Mouse (Mus musculus) MEL (cell line): Measurements from ENCODE around the gene Slc38a2. TPM values are rescaled to one million over a fixed set of nuclear protein-coding genes. Genes with fewer than 3 reads are reported as not detected.

Experiments used
- DNase-seq: peaks from one replicate; pipeline ENCODE4 v3.0.0; 2011; ENCODE audit warnings: low read depth, low spot score
- H3K27ac ChIP-seq: 2 replicates; pipeline ENCODE4 v1.5.1; 2012; ENCODE audit warnings: low read depth, mild to moderate bottlenecking, control low read depth, low read length, moderate library complexity; ENCODE audit not compliant: control insufficient read depth
- H3K27me3 ChIP-seq, 2 experiments: fragments of 150-350 bp in 1 of 2; sonication (generic) in 1 of 2; 2 replicates each; pipeline ENCODE4 v1.6.1; 2012; ENCODE audit warnings: low read length in 2 of 2, mild to moderate bottlenecking in 2 of 2, improper control_type of control experiment in 1 of 2, moderate library complexity in 1 of 2; ENCODE audit not compliant: insufficient read depth in 2 of 2, control insufficient read depth in 1 of 2
- H3K36me3 ChIP-seq, 2 experiments: 2 replicates each; pipeline ENCODE4 v1.6.1; 2012 to 2014; ENCODE audit warnings: low read length in 2 of 2, improper control_type of control experiment in 1 of 2, inconsistent platforms in 1 of 2, mild to moderate bottlenecking in 1 of 2; ENCODE audit not compliant: insufficient read depth in 2 of 2, control insufficient read depth in 1 of 2
- H3K4me1 ChIP-seq, 2 experiments: fragments of 150-350 bp in 1 of 2; sonication (generic) in 1 of 2; 2 replicates each; pipeline ENCODE4 v1.6.1; 2012; ENCODE audit warnings: low read length in 2 of 2, improper control_type of control experiment in 1 of 2, mild to moderate bottlenecking in 1 of 2; ENCODE audit not compliant: insufficient read depth in 2 of 2, control insufficient read depth in 1 of 2
- H3K4me3 ChIP-seq, 2 experiments: fragments of 150-350 bp in 1 of 2; sonication (generic) in 1 of 2; 2 replicates each; pipeline ENCODE4 v1.5.1; 2012; ENCODE audit warnings: low read depth in 2 of 2, low read length in 2 of 2, mild to moderate bottlenecking in 2 of 2, moderate library complexity in 2 of 2, control low read depth in 1 of 2, improper control_type of control experiment in 1 of 2; ENCODE audit not compliant: control insufficient read depth in 1 of 2, insufficient read depth in 1 of 2
- H3K79me2 ChIP-seq: 2 replicates; pipeline ENCODE4 v1.6.1; 2012; ENCODE audit warnings: mild to moderate bottlenecking, low read length, moderate library complexity; ENCODE audit not compliant: control insufficient read depth, poor library complexity, insufficient read depth
- H3K9ac ChIP-seq: 2 replicates; pipeline ENCODE4 v1.6.1; 2012; ENCODE audit warnings: low read depth, mild to moderate bottlenecking, control low read depth, low read length, moderate library complexity; ENCODE audit not compliant: control insufficient read depth, poor library complexity, severe bottlenecking
- H3K9me3 ChIP-seq: fragments of 150-350 bp; sonication (generic); replicated peaks from 2 replicates; pipeline ENCODE4 v1.6.1; 2012; ENCODE audit warnings: mild to moderate bottlenecking, low read length, improper control_type of control experiment, moderate library complexity; ENCODE audit not compliant: insufficient read depth
- BHLHE40 ChIP-seq: IDR thresholded peaks from 2 replicates; pipeline ENCODE4 v1.6.1; 2012; ENCODE audit warnings: low read depth, mild to moderate bottlenecking, inconsistent platforms, low read length, improper control_type of control experiment, borderline replicate concordance
- CHD1 ChIP-seq: IDR thresholded peaks from 2 replicates; pipeline ENCODE4 v1.6.1; 2012; ENCODE audit warnings: low read depth, mild to moderate bottlenecking, inconsistent platforms, low read length, improper control_type of control experiment
- CHD2 ChIP-seq: IDR thresholded peaks from 2 replicates; pipeline ENCODE4 v1.6.1; 2011; ENCODE audit warnings: low read length, improper control_type of control experiment
- CTCF ChIP-seq, 3 experiments: IDR thresholded peaks in 2 of 3; conservative IDR thresholded peaks in 1 of 3; 2 replicates each; pipeline ENCODE4 v1.5.1; 2011 to 2012; ENCODE audit warnings: low read length in 3 of 3, low read depth in 2 of 3, mild to moderate bottlenecking in 2 of 3, improper control_type of control experiment in 1 of 3, inconsistent platforms in 1 of 3, mixed read lengths in 1 of 3, moderate library complexity in 1 of 3; ENCODE audit not compliant: control insufficient read depth in 1 of 3, insufficient read depth in 1 of 3, poor library complexity in 1 of 3, severe bottlenecking in 1 of 3
- E2F4 ChIP-seq: IDR thresholded peaks from 2 replicates; pipeline ENCODE4 v1.6.1; 2011; ENCODE audit warnings: low read depth, low read length, improper control_type of control experiment, borderline replicate concordance
- EP300 ChIP-seq, 2 experiments: IDR thresholded peaks; 2 replicates each; pipeline ENCODE4 v1.6.1; 2011; ENCODE audit warnings: improper control_type of control experiment in 2 of 2, low read length in 2 of 2, low read depth in 1 of 2, mild to moderate bottlenecking in 1 of 2
- ETS1 ChIP-seq: IDR thresholded peaks from 2 replicates; pipeline ENCODE4 v1.6.1; 2012; ENCODE audit warnings: low read depth, mild to moderate bottlenecking, inconsistent platforms, low read length, improper control_type of control experiment, moderate library complexity
- GATA1 ChIP-seq: IDR thresholded peaks from 2 replicates; pipeline ENCODE4 v1.6.1; 2011; ENCODE audit warnings: low read depth, low read length, improper control_type of control experiment
- HCFC1 ChIP-seq: IDR thresholded peaks from 2 replicates; pipeline ENCODE4 v1.6.1; 2012; ENCODE audit warnings: low read depth, mild to moderate bottlenecking, inconsistent platforms, low read length, improper control_type of control experiment, moderate library complexity
- JUND ChIP-seq: IDR thresholded peaks from 2 replicates; pipeline ENCODE4 v1.6.1; 2011; ENCODE audit warnings: low read depth, mild to moderate bottlenecking, improper control_type of control experiment, low read length
- KAT2A ChIP-seq: conservative IDR thresholded peaks from 2 replicates; pipeline ENCODE4 v1.6.1; 2012; ENCODE audit warnings: low read depth, low read length, improper control_type of control experiment, inconsistent platforms
- MAX ChIP-seq: IDR thresholded peaks from 2 replicates; pipeline ENCODE4 v1.6.1; 2011; ENCODE audit warnings: low read length, improper control_type of control experiment
- MYB ChIP-seq: IDR thresholded peaks from 2 replicates; pipeline ENCODE4 v1.6.1; 2011; ENCODE audit warnings: mild to moderate bottlenecking, low read depth, low read length, improper control_type of control experiment
- NELFE ChIP-seq: IDR thresholded peaks from 2 replicates; pipeline ENCODE4 v1.6.1; 2011; ENCODE audit warnings: low read depth, low read length, improper control_type of control experiment
- POLR2A ChIP-seq, 2 experiments: IDR thresholded peaks; 2 replicates each; pipeline ENCODE4 v1.6.1; 2011 to 2012; ENCODE audit warnings: low read length in 2 of 2, mild to moderate bottlenecking in 2 of 2, control low read depth in 1 of 2, improper control_type of control experiment in 1 of 2, low read depth in 1 of 2, moderate library complexity in 1 of 2; ENCODE audit not compliant: control insufficient read depth in 1 of 2, insufficient read depth in 1 of 2, poor library complexity in 1 of 2
- POLR2AphosphoS2 ChIP-seq: IDR thresholded peaks from 2 replicates; pipeline ENCODE4 v1.6.1; 2011; ENCODE audit warnings: low read length, improper control_type of control experiment
- POLR2AphosphoS5 ChIP-seq: IDR thresholded peaks from 2 replicates; pipeline ENCODE4 v1.6.1; 2012; ENCODE audit warnings: low read depth, borderline replicate concordance, mild to moderate bottlenecking, inconsistent platforms, low read length, moderate library complexity, mixed read lengths
- RCOR1 ChIP-seq: IDR thresholded peaks from 2 replicates; pipeline ENCODE4 v1.6.1; 2012; ENCODE audit warnings: low read depth, mild to moderate bottlenecking, inconsistent platforms, low read length, improper control_type of control experiment
- TAL1 ChIP-seq: IDR thresholded peaks from 2 replicates; pipeline ENCODE4 v1.6.1; 2012; ENCODE audit warnings: mild to moderate bottlenecking, inconsistent platforms, low read length, moderate library complexity, mixed read lengths
- TBP ChIP-seq: IDR thresholded peaks from 2 replicates; pipeline ENCODE4 v1.8.0; 2011; ENCODE audit warnings: low read depth, low read length, improper control_type of control experiment
- UBTF ChIP-seq: IDR thresholded peaks from 2 replicates; pipeline ENCODE4 v1.6.1; 2012; ENCODE audit warnings: low read depth, mild to moderate bottlenecking, inconsistent platforms, low read length, improper control_type of control experiment, moderate library complexity, borderline replicate concordance; ENCODE audit not compliant: insufficient read depth
- USF2 ChIP-seq, 2 experiments: IDR thresholded peaks; 2 replicates each; pipeline ENCODE4 v1.6.1; 2011 to 2012; ENCODE audit warnings: improper control_type of control experiment in 2 of 2, low read length in 2 of 2, borderline replicate concordance in 1 of 2, inconsistent platforms in 1 of 2, low read depth in 1 of 2, mild to moderate bottlenecking in 1 of 2; ENCODE audit not compliant: insufficient read depth in 1 of 2
- ZC3H11A ChIP-seq: IDR thresholded peaks from 2 replicates; pipeline ENCODE4 v1.6.1; 2012; ENCODE audit warnings: low read depth, mild to moderate bottlenecking, inconsistent platforms, low read length, improper control_type of control experiment
- ZKSCAN1 ChIP-seq: IDR thresholded peaks from 2 replicates; pipeline ENCODE4 v1.6.1; 2012; ENCODE audit warnings: low read depth, mild to moderate bottlenecking, inconsistent platforms, low read length, improper control_type of control experiment, moderate library complexity
- ZMIZ1 ChIP-seq: IDR thresholded peaks from 2 replicates; pipeline ENCODE4 v1.6.1; 2012; ENCODE audit warnings: low read depth, mild to moderate bottlenecking, inconsistent platforms, low read length, improper control_type of control experiment, moderate library complexity
- polyA plus RNA-seq, 2 experiments: library from polyadenylated mRNA; stranded (reverse) in 1 of 2; unstranded in 1 of 2; fragments of >175 nt in 1 of 2; fragments of >200 nt in 1 of 2; gene quantifications; 2 replicates each; pipeline versions ENCODE4 v1.2.1 to v1.2.4; 2012; ENCODE audit warnings: low replicate concordance in 2 of 2, low read depth in 1 of 2; ENCODE audit not compliant: insufficient read length in 2 of 2, insufficient read depth in 1 of 2, missing spikeins in 1 of 2
- total RNA-seq: library from RNA; depleted of rRNA; stranded (reverse); fragments of 300-350 nt; gene quantifications from 2 replicates; pipeline ENCODE4 v1.2.3, GENCODE M21; 2012

Gene Slc38a2
- total and polyA plus RNA-seq, 3 experiments, result 80.6 to 590 (median 177) TPM

GRCm38 (mm10) chr15:96743257-96743656 is 43.7 kb upstream of the Slc38a2 start (continued):
- TF ChIP-seq POLR2AphosphoS2 (peak; percentile 75; the same call in 1 of the 2 replicates), MYB (peak; percentile 72; the same call in 1 of the 2 replicates), POLR2AphosphoS5 (no peak), USF2 (IDR thresholded peaks at IDR 0.05; ENCODE audit: borderline replicate concordance in 1 of 2, insufficient read depth in 1 of 2, low read depth in 1 of 2, low read length in 2 of 2) (no peak), POLR2A (IDR thresholded peaks at IDR 0.05; ENCODE audit: control insufficient read depth in 1 of 2, insufficient read depth in 1 of 2, low read depth in 1 of 2, low read length in 2 of 2, poor library complexity in 1 of 2) (peak; percentile 45 to 63; a peak in 2 of 4 replicates), ZMIZ1 (no peak), NELFE (peak; percentile 59)

GRCm38 (mm10) chr15:96742591-96743241 is 43.2 kb upstream of the Slc38a2 start:
- H3K27ac ChIP-seq, result peak overlapping the region; percentile 94
- peak; percentile 69 for DNase-seq
- H3K4me3 ChIP-seq, result no peak overlapping the region
- H3K36me3 ChIP-seq, result peaks cover 0 to 64% of the 10 kb centered on the region in 2 experiments; a peak in 2 of 4 replicates
- H3K79me2 ChIP-seq, result no peaks in the 10 kb centered on the region; the same call in 1 of the 2 replicates
- TF ChIP-seq ZMIZ1 (0 out of 2 replicates have a peak, but pooled peaks have one; percentile 57), MAX (0 out of 2 replicates have a peak, but pooled peaks have one; percentile 4), HCFC1 (no peak), KAT2A (no peak), CHD1 (peak; percentile 84; the same call in 1 of the 2 replicates), BHLHE40 (no peak), JUND (no peak), NELFE (peak; percentile 12; the same call in 1 of the 2 replicates)
- H3K9ac ChIP-seq, result peak overlapping the region; percentile 38
- H3K9me3 ChIP-seq, result no peaks in the 10 kb centered on the region
- H3K27me3 ChIP-seq, result no peaks in the 10 kb centered on the region
- H3K4me1 ChIP-seq, result peaks cover 47 to 66% of the 10 kb centered on the region in 2 experiments

- H3K9ac ChIP-seq, result peak overlapping the region; percentile 55
- H3K36me3 ChIP-seq, result peaks cover 0 to 65% of the 10 kb centered on the region in 2 experiments; a peak in 2 of 4 replicates
- H3K4me1 ChIP-seq, result peaks cover 47 to 68% of the 10 kb centered on the region in 2 experiments
- no peaks in the 10 kb centered on the region; the same call in 1 of the 2 replicates for H3K79me2 ChIP-seq
- H3K4me3 ChIP-seq, result no peak overlapping the region
- no peaks in the 10 kb centered on the region for H3K9me3 ChIP-seq
- no peaks in the 10 kb centered on the region for H3K27me3 ChIP-seq
- peak overlapping the region; percentile 77 for H3K27ac ChIP-seq
- peak; percentile 79 for DNase-seq
- peak; percentile 26 to 34; a peak in 2 of 4 replicates for TF ChIP-seq EP300 (IDR thresholded peaks at IDR 0.05; ENCODE audit: low read depth in 1 of 2, low read length in 2 of 2)
- no peak for TF ChIP-seq UBTF
- TF ChIP-seq E2F4, result no peak
- TF ChIP-seq TAL1, result no peak
- TF ChIP-seq ETS1, result no peak; the same call in 1 of the 2 replicates
- no peak for TF ChIP-seq POLR2A (IDR thresholded peaks at IDR 0.05; ENCODE audit: control insufficient read depth in 1 of 2, insufficient read depth in 1 of 2, low read depth in 1 of 2, low read length in 2 of 2, poor library complexity in 1 of 2)
- TF ChIP-seq POLR2AphosphoS5, result no peak
- 0 out of 2 replicates have a peak, but pooled peaks have one; percentile 2 for TF ChIP-seq RCOR1
- TF ChIP-seq JUND, result no peak
- no peak; the same call in 1 of the 2 replicates for TF ChIP-seq ZC3H11A
- TF ChIP-seq GATA1, result peak; percentile 65; the same call in 1 of the 2 replicates
- no peak for TF ChIP-seq TBP
- TF ChIP-seq CTCF (IDR thresholded peaks at IDR 0.05 in 2 of 3, conservative IDR thresholded peaks at IDR 0.05 in 1 of 3; ENCODE audit: control insufficient read depth in 1 of 3, insufficient read depth in 1 of 3, low read depth in 2 of 3, low read length in 3 of 3, poor library complexity in 1 of 3, severe bottlenecking in 1 of 3), result peak in 2 of 3 experiments; percentile 32 to 61; a peak in 4 of 6 replicates
- no peak for TF ChIP-seq ZKSCAN1
- no peak for TF ChIP-seq KAT2A
- TF ChIP-seq ZMIZ1, result no peak
- TF ChIP-seq CHD2, result no peak
Measured at GRCm38 (mm10) chr15:96740865-96741561, 41.5 kb upstream of the Slc38a2 start.
